Mouse (Mus musculus): Measurements from ENCODE around the gene Vmp1. TPM values are rescaled to one million over a fixed set of nuclear protein-coding genes. Genes with fewer than 3 reads are reported as not detected.

Vmp1 gene
- total RNA-seq, 2 experiments from 2014 or later = 105 to 111 TPM

GRCm38 (mm10) chr11:86646136-86646834 lies 37.4 kb downstream of the Vmp1 start:
- ATAC-seq (replicated peaks; ENCODE audit: low FRiP score, low TSS enrichment, poor library complexity, severe bottlenecking) = no peak

- ATAC-seq (replicated peaks; ENCODE audit: low FRiP score, low TSS enrichment, poor library complexity, severe bottlenecking) = no peak
Measured at GRCm38 (mm10) chr11:86644553-86644952, 39.1 kb downstream of the Vmp1 start.

GRCm38 (mm10) chr11:86641714-86642113 lies 41.9 kb downstream of the Vmp1 start:
- ATAC-seq (replicated peaks; ENCODE audit: low FRiP score, low TSS enrichment, poor library complexity, severe bottlenecking) = no peak

DNA sequence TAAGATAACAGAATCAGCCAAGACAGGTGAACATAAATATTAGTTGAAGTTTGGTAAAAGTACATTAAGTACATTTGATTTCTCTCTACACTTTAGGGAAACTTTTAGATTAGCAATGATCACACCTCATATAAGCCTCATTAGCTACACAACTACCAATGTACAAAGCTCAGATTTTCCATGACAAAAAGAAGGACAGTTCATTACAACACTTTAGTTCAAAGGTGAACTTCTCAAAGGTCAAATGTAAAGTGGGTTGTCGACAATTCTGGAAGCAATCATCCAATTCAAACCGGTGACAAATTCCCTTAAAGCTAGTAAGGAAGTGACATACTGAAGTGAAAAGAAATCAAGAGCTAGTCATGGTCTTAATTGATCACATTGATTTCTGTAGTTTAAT lies 45.9 kb downstream of the Vmp1 start:
- ATAC-seq (replicated peaks; ENCODE audit: low FRiP score, low TSS enrichment, poor library complexity, severe bottlenecking) = no peak

GRCm38 (mm10) chr11:86634396-86634795 lies 49.2 kb downstream of the Vmp1 start:
- ATAC-seq (replicated peaks; ENCODE audit: low FRiP score, low TSS enrichment, poor library complexity, severe bottlenecking) = no peak

DNA sequence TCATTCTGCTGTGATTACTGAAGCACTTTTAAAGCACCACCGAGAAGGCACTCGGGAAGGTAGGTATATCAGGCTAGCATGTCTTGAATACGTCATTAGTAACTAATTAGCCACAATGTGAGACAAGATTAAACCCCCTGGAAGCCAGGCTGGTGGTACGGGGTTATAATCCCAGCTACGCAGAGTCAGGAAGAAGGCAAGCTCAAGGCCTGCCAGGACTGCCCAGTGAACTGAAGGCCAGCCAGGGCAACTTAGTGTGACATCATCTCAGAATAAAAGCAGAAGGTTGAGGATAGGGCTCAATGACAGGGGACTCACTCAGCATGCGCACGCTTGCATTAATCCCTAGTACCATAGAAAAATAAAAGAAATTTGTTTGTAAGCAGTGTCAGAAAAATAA lies 53.7 kb downstream of the Vmp1 start:
- ATAC-seq (replicated peaks; ENCODE audit: low FRiP score, low TSS enrichment, poor library complexity, severe bottlenecking) = no peak

DNA sequence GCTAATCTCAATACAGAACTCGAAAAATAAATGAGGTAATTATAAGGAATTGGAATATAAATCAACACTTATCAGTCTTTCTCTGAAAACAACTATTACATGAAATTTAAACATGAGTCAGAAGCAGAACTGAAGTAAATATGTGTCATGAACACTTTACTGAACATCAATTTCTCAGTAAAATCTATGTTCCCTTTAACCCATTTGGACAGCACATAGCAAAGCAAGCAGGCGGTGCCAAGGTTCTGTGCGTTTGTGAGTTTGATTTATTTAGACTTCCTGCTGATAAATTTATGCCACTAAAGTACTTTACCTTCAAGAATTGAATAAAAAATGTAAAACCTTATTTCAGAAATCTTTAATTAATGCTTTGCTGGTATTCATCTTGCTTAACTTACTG lies 54.2 kb downstream of the Vmp1 start:
- ATAC-seq (replicated peaks; ENCODE audit: low FRiP score, low TSS enrichment, poor library complexity, severe bottlenecking) = no peak

DNA sequence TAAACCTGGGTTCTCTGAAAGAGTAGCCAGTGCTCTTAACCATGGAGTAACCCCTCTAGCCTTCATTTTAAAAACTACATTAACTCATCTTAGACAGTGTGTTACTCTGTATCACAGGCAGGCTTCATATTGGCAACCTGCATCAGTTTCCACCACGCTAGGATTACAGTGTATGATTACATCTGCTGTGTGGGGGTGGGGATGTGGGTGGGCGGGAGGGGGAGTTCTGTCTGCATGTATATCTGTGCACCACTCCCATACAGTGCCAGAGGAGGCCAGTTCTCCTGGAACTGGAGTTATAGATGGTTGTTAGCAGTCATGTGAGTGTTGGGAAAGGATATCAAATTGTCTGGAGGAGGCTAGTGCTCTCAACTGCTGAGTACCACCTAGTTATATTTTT lies 55.2 kb downstream of the Vmp1 start:
- no peak for ATAC-seq (replicated peaks; ENCODE audit: low FRiP score, low TSS enrichment, poor library complexity, severe bottlenecking)

- no peak for ATAC-seq (replicated peaks; ENCODE audit: low FRiP score, low TSS enrichment, poor library complexity, severe bottlenecking)
Measured at GRCm38 (mm10) chr11:86627649-86628048, 56.0 kb downstream of the Vmp1 start.

- peak; percentile 66; the same call in 1 of the 2 replicates for ATAC-seq (replicated peaks; ENCODE audit: low FRiP score, low TSS enrichment, poor library complexity, severe bottlenecking)
Measured at GRCm38 (mm10) chr11:86626714-86627113, 56.9 kb downstream of the Vmp1 start.

DNA sequence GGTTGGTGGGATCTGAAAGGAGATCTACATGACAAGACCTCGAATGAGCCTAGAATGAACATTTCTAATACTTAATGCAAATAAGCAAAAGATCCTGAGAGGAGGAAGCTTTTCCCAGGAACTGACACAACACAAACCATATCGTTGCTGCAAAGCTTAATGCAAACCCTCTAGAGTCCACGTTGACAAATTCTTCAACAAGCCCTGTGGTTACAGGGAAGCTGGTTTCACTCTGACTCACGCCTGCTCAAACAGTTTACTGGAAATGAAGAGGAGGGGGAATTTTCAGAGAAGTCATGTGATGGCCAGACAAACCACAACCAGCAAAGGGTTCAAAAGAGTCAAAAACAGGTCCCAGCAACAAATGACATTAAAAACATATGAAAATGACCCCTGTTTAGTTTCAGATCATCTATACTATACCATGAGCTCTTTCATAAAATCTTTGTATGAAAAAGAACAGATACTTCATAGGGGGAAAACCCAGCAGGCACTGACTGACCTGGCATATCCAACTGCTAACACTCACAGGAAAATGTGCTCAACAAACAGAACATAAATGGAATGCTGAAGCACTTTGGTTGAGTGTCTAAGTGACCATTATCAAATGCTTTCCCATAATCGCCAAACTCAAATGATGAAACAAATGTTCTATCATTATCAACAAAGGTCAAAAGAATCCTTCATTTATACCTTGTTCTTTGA lies 59.2 kb downstream of the Vmp1 start:
- ATAC-seq (replicated peaks; ENCODE audit: low FRiP score, low TSS enrichment, poor library complexity, severe bottlenecking) = no peak

GRCm38 (mm10) chr11:86623402-86624010 lies 60.1 kb downstream of the Vmp1 start:
- no peak for ATAC-seq (replicated peaks; ENCODE audit: low FRiP score, low TSS enrichment, poor library complexity, severe bottlenecking)

GRCm38 (mm10) chr11:86622191-86622912 lies 61.3 kb downstream of the Vmp1 start:
- no peak for ATAC-seq (replicated peaks; ENCODE audit: low FRiP score, low TSS enrichment, poor library complexity, severe bottlenecking)

GRCm38 (mm10) chr11:86621139-86621538 lies 62.5 kb downstream of the Vmp1 start:
- no peak for ATAC-seq (replicated peaks; ENCODE audit: low FRiP score, low TSS enrichment, poor library complexity, severe bottlenecking)

- no peak for ATAC-seq (replicated peaks; ENCODE audit: low FRiP score, low TSS enrichment, poor library complexity, severe bottlenecking)
Measured at GRCm38 (mm10) chr11:86618548-86619335, 64.9 kb downstream of the Vmp1 start.

GRCm38 (mm10) chr11:86614607-86615006 lies 69.0 kb downstream of the Vmp1 start:
- ATAC-seq (replicated peaks; ENCODE audit: low FRiP score, low TSS enrichment, poor library complexity, severe bottlenecking) = no peak

DNA sequence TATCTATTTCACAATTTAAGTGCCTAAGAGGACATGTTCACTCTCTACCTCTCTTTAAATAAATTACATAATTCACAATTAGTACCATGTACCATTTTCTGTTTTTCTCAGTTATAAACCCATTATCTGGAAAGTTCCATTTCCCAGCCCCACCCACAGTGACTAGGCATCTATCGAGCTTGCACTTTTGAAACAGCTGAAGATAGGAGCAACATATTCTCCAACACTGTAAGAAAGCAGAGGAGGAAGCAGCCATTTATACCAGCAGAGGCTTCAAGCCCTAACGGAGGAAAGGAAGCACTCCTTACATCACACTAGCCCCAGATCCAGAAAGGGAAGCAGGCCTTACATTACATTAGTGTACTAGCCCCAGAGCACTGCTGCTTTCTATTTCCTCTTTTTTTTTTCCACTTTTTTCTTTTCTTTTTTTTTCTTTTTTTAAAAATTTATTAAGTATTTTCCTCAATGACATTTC lies 69.5 kb downstream of the Vmp1 start:
- ATAC-seq (replicated peaks; ENCODE audit: low FRiP score, low TSS enrichment, poor library complexity, severe bottlenecking) = peak; percentile 79

- no peak for ATAC-seq (replicated peaks; ENCODE audit: low FRiP score, low TSS enrichment, poor library complexity, severe bottlenecking)
Measured at GRCm38 (mm10) chr11:86611991-86612390, 71.6 kb downstream of the Vmp1 start.

DNA sequence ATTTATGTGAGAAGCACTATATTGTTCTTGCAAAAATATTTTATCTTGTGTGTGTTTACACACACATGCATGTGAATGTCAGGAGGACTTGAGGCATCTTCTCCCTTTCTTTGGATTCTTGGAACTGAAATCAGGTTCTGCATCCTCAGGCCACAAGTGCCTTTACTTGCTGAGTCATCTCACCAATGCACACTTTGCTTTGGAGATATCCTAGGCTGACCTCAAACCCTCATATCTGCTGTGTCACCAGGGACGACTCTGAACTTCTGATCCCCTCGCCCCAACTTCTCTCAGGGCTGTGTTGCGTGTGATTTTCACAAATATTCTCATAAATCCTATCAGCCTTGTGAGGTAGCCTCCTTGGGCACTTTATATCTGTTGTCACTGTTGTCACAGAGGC lies 73.4 kb downstream of the Vmp1 start:
- peak; percentile 89 for ATAC-seq (replicated peaks; ENCODE audit: low FRiP score, low TSS enrichment, poor library complexity, severe bottlenecking)

Measured in megakaryocyte-erythroid progenitor cell, adult 5-6 weeks (primary cell).